Mouse (Mus musculus) kidney, adult 18-20 months (tissue): ENCODE results near the gene Tbc1d22a.
"Not testable (repeated sequence)": the region's sequence is repeated elsewhere in the genome, so short reads cannot be mapped to it uniquely, and the experiment has no call there.

Experiments used
- DNase-seq: peaks from one replicate; pipeline ENCODE4 v3.0.0; 2021

The Tbc1d22a gene

GRCm38 (mm10) chr15:86205300-86205699 lies 9.0 kb upstream of the Tbc1d22a start:
- peak; percentile 76 for DNase-seq

- peak; percentile 63 for DNase-seq
Observed at GRCm38 (mm10) chr15:86206385-86206784, 7.9 kb upstream of the Tbc1d22a start.

- not testable (repeated sequence) for DNase-seq
Observed at GRCm38 (mm10) chr15:86212193-86212592, 2.1 kb upstream of the Tbc1d22a start.

GRCm38 (mm10) chr15:86214549-86215201 lies 416 bp downstream of the Tbc1d22a start:
- no peak for DNase-seq

- DNase-seq = not testable (repeated sequence)
Observed at GRCm38 (mm10) chr15:86216641-86217040, 2.4 kb downstream of the Tbc1d22a start.

GRCm38 (mm10) chr15:86219534-86220228 lies 5.4 kb downstream of the Tbc1d22a start:
- no peak for DNase-seq

GRCm38 (mm10) chr15:86220229-86220630 lies 6.0 kb downstream of the Tbc1d22a start:
- peak; percentile 54 for DNase-seq

GRCm38 (mm10) chr15:86220715-86221114 lies 6.5 kb downstream of the Tbc1d22a start:
- DNase-seq = no peak

- no peak for DNase-seq
Observed at GRCm38 (mm10) chr15:86221369-86221768, 7.1 kb downstream of the Tbc1d22a start.

GRCm38 (mm10) chr15:86221901-86222300 lies 7.6 kb downstream of the Tbc1d22a start:
- not testable (repeated sequence) for DNase-seq

- DNase-seq = no peak
Observed at GRCm38 (mm10) chr15:86224972-86225551, 10.8 kb downstream of the Tbc1d22a start.

- no peak for DNase-seq
Observed at GRCm38 (mm10) chr15:86226221-86226620, 12.0 kb downstream of the Tbc1d22a start.

- no peak for DNase-seq
Observed at GRCm38 (mm10) chr15:86226968-86227367, 12.7 kb downstream of the Tbc1d22a start.

GRCm38 (mm10) chr15:86228186-86228585 lies 13.9 kb downstream of the Tbc1d22a start:
- peak; percentile 63 for DNase-seq

- no peak for DNase-seq
Observed at GRCm38 (mm10) chr15:86229088-86229487, 14.8 kb downstream of the Tbc1d22a start.

GRCm38 (mm10) chr15:86229623-86230022 lies 15.4 kb downstream of the Tbc1d22a start:
- no peak for DNase-seq

- no peak for DNase-seq
Observed at GRCm38 (mm10) chr15:86231170-86231569, 16.9 kb downstream of the Tbc1d22a start.

- no peak for DNase-seq
Observed at GRCm38 (mm10) chr15:86231831-86232512, 17.7 kb downstream of the Tbc1d22a start.

- DNase-seq = no peak
Observed at GRCm38 (mm10) chr15:86234001-86234400, 19.7 kb downstream of the Tbc1d22a start.

- DNase-seq = no peak
Observed at GRCm38 (mm10) chr15:86234517-86235441, 20.5 kb downstream of the Tbc1d22a start.

- DNase-seq = peak; percentile 69
Observed at GRCm38 (mm10) chr15:86236252-86236651, 22.0 kb downstream of the Tbc1d22a start.

GRCm38 (mm10) chr15:86238076-86238475 lies 23.8 kb downstream of the Tbc1d22a start:
- DNase-seq = no peak
